Mouse (Mus musculus) cerebellum, postnatal 14 days (tissue): Measurements from ENCODE around the gene Cd244a.

Source experiments
- DNase-seq, 2 experiments: peaks; one replicate each; pipeline ENCODE4 v3.0.0; 2021; ENCODE audit warnings: mixed read lengths in 2 of 2

The Cd244a gene

DNA sequence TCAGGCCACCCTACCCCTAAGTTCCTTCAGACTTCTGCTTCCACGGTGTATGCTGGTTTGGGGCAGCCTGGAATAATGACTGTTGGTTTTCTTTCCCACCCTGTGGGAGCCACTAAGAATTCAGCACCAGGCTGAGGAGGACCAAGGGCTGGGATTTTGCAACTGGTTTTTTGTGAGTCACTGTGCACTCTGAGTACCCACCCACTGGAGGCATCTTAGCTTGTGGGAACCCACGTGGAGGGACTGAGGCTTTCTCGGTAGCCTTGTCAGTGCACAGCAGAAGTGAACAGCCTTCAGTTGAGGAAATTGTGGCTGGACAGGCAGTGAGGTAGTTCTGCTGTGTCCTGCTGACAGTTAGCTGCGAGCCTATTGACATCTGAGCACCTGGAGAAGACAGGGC is at the start of gene Cd244a:
Cd244a (plus strand) TSS at position 296 of the 400 bp plus-strand sequence.
- DNase-seq = no peak

GRCm38 (mm10) chr1:171513234-171513633 is 45.8 kb upstream of the Cd244a start:
- no peak for DNase-seq

DNA sequence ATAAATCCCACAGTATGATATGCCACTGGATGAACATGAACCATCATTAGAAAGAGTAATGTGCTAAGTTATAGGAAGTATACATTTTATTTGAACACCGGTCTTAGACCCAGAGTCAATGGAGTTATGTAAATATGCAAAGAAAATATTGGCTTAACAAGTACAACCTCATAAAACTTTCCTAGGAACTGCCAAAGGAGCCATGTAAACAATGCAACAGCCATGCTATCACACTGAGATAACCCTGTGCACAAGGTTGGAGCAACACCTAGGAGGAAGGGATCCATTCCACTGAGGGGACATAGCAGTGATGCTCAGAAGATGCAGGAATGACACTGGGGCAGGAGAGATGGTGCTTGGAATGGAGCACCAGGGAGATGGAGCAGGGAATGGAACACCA is 45.2 kb upstream of the Cd244a start:
- DNase-seq = no peak

GRCm38 (mm10) chr1:171515039-171515438 is 44.0 kb upstream of the Cd244a start:
- no peak for DNase-seq

GRCm38 (mm10) chr1:171515557-171515956 is 43.4 kb upstream of the Cd244a start:
- no peak for DNase-seq

DNA sequence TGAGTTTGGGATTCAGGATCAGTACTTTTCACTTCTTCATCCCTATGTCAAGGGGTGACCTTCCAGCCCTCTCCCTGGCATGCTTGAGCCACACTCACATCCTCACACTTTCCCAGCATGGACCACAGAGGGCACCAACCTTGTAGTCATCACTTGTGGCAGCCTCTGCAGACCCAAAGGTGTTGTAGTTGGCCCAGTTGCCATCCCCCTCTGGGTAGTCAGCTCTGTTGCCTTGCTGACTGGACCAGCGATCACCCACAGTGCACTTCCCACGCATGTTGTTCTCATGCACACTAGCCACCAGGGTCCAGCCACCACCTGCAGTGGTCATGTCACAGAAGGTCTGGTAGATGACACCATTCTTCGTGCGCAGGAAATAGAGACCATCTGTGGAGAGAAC is 27.6 kb upstream of the Cd244a start:
- no peak for DNase-seq

- DNase-seq = no peak
Observed at GRCm38 (mm10) chr1:171532830-171533229, 26.2 kb upstream of the Cd244a start.

DNA sequence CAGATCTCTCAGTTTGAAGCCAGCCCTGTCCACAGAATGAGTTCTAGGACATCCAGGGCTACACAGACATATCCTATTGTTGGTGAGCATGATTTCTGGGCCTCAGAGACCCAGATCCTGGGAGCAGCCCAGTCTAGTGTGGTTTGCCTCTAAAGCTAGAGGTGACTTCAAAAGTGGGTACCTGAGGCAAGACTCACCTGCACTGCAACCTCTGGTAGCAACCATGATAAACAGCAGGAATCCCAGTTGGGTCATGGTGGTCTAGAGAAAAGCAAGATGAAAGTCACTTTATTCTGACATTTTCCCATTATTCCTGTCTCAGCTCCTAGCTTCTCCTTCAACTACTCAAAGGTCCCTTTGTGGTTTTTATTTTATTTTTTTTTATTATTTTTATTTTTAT is 24.4 kb upstream of the Cd244a start:
- no peak for DNase-seq

GRCm38 (mm10) chr1:171535194-171535593 is 23.8 kb upstream of the Cd244a start, which contains the start of gene Itln1:
TSS of gene Itln1 (minus strand) at chr1:171535294.
- no peak for DNase-seq

DNA sequence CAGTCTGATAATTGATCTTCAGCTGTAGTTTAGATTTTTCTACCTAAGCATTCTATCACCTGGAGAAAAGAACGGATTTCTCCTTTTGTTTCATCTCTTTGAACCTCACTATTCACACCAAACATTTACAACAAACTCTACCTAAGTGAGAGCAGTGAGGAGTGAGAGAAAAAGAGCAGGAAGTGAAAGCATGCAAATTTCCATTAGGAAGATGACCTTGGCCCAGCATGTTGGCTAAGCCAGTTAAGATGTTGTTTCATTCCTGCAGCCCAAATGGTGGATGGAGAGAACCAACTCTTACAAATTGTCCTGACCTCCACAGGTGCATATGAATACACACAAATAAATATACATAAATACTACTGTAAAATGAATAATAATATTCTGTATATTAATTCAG is 18.3 kb upstream of the Cd244a start:
- DNase-seq = no peak

DNA sequence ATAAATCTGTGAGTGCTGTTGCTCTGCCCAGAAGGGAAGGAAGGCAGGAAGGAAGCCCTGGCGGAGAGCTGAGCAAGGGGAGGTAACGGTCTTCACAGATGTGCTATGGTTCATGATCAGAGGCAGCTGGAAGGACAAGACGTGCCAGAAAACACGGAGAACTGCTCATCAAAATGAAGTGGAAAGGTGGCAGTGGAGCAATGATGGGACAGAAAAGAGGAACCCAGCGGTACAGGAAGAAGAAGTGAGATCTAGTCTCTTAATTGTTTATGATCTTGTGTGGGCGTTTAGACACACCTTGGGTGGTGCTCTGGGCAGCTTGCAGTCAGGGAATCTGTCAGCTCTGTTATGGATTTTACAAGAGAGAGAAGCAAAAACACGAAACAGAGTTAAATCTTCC is 7.7 kb upstream of the Cd244a start:
- no peak for DNase-seq

DNA sequence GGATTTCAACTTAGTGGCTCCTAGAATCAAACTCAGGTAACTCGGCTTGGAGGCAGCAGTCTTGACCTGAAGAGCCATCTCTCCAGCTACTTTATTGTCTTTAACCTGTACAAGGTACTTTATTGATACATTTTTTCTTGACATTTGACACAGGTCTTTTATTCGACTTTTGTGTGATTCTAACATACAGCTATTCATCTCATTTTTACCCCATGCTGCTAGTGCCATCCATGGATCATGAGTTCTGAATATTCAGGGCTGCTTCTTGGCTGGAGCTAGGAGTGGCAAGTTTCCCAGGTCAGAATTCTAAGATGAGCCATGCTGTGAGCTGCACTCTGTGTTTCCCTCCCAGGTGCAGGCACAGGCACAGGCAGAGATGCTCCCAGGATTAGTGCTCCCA is 6.8 kb upstream of the Cd244a start:
- no peak for DNase-seq

DNA sequence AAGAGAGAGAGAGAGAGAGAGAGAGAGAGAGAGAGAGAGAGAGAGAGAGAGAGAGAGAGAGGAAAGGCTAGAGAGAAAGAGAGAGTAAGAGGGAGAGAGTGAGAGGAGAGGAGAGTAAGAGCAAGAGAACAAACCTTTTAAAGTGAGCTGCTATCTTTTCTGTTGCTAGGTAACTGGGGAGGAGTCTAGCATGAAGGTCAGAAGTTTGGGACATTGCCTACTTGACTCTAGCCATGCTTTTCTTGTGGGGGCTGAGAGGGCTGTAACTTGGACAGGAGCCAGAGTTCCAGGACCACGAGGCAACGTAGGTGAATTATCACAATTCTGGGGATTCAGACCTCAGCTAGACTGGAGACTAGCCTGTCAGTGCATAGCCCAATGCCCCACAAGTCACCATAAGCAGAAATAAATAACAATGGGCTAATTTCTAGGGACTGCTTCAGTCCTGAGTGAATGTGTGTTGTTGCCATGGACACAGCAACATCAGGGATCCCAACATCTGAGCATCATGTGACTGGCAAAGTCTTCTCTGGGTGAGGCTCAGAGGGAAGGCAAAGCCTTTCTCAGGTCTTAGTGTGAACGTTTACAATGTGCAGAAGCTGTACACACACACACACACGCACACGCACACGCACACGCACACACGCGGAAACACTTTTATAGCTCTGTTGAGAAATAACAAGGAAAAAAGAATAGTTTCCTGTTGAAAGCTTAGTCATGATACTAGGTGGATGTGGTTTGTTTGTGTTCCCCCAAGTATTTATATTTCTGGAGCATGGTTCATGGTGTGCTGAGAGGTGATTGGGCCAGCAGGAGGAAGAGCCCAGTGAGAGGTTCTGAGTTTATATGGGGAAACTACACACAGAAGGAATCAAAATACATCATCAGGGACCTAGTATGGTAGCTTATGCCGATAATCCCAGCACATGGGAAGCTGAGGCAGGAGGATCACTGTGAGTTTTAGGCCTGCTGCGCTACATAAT is 5.3 kb upstream of the Cd244a start:
- no peak for DNase-seq

DNA sequence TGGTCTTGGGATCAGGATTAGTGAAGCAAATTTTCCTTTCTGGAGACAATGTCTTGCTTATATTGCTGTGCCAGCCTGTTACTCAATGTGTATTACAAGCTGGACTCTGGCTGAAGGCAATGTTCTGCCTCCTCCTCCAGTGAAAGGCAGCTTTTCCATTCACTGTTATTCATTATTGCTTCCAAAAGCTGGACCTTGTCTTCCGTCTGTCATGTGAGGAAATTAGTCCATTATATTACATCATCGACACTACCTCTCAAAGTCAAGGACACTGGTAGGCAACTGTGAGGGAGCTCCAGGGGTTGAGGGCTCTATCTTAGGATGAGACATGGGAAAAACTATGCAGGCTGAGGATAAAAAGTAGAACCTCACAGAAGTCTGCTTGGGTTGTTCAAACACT is 2.6 kb upstream of the Cd244a start:
- no peak for DNase-seq

GRCm38 (mm10) chr1:171558407-171558806 is 586 bp upstream of the Cd244a start:
- no peak for DNase-seq

DNA sequence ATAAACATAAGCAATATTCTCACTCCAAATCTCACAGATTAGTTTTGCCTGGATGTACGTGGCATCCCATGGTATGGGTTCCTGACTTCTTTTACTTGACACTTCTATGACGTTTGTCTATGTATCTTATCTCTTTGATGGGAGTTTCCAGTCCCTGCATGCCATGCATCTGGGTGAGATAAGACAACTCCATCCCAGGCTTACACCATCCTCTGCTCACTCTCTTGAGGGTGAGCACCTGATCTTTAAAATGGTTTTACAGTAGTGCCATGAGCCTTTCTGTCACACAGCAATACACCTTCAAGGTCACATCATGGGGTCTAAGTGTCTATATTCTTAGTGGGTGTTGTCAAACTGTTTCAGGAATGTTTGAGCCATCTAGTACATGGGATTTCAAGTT is 1.3 kb downstream of the Cd244a start:
- DNase-seq = no peak

- no peak for DNase-seq
Observed at GRCm38 (mm10) chr1:171561200-171561599, 2.2 kb downstream of the Cd244a start.

- DNase-seq = peak in 1 of 2 experiments; percentile 7
Observed at GRCm38 (mm10) chr1:171561639-171562225, 2.7 kb downstream of the Cd244a start.

DNA sequence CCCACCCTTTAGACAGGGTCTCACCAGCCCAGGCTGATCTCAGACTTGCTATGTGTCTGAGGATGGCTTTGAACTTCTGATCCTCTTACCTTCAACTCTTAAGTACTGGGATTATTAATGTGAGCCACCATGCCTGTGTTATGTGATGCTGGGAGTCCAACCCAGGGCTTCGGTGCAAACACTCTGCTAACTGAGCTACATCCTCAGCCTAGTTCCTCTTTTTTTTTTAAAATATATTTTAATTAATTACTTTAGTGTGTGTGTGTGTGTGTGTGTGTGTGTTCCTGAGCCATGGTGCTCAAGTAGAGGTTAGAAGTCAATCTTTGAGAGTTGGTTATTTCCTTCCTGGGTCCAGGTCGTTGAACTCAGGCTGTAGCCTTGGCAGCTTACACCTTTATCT is 4.0 kb downstream of the Cd244a start:
- no peak for DNase-seq

DNA sequence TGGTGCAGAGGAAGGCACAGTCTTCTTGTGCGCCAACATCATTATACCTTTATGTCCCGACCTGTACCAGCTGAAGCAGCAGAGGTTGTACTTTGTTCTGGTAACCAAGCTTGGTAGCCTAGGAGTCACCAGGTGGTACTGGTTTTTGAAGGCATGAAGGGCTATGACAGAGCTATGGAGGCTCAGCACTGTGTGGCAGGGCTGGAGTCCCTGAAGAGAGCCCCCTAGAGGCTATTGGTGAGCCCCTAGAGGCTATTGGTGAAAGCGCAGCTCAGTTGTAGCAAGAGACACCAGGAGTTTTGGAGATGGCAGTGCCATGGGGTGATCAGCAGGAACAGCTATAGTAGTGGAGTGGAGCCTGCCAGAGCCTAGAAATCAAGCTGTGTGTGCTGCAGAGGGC is 5.3 kb downstream of the Cd244a start:
- DNase-seq = peak in 1 of 2 experiments; percentile 12

- no peak for DNase-seq
Observed at GRCm38 (mm10) chr1:171565888-171566287, 6.9 kb downstream of the Cd244a start.

DNA sequence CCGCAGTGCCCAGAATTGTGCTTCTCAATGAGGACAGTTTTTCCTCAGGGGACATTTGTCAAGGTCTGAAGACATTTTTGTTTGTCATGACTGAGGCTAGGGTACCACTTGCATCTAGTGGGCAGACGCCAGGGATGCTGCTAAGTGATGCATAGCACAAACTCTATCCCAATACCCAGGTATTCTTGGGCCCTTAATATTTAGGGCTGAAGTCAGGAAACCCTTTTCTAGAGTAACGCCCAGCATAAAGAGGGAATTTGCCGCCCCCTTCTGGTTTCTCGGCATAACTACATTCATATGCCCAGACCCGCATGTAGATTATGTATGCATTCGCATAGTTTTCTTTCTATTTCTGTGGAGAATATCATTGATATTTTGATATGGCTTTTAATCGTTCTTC is 7.8 kb downstream of the Cd244a start:
- DNase-seq = peak; percentile 67 to 73

- no peak for DNase-seq
Observed at GRCm38 (mm10) chr1:171568436-171568835, 9.4 kb downstream of the Cd244a start.

GRCm38 (mm10) chr1:171577168-171577567 is 18.2 kb downstream of the Cd244a start:
- DNase-seq = no peak
